Mouse (Mus musculus): ENCODE results near the gene Ppp1r14c. TPM values are rescaled to one million over a fixed set of nuclear protein-coding genes. Genes with fewer than 3 reads are reported as not detected.
A peak's percentile ranks its signal among the peaks of the same experiment; 100 is the strongest.

Gene Ppp1r14c
- polyA plus RNA-seq, 1 experiment from 2014 or later, result 1.7 TPM

DNA sequence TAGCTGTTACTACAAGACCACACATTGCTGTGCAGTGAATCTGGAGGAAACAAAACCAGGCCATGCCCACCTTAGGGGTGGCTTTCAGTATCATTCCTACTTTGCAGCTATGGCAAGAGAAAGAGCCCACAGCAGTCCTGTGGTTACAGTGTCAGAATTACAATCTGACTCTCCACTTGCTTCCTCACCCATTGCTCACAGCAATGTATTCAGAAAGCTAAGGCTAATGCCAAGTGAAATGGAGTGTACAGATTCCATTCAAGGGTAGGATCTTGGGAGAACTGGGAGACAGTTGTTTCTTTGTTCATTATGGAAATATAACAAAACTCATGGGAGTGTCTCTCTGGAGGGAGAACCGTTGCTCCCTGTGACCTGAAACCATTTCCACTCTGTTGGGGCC lies 6.3 kb upstream of the Ppp1r14c start:
- WGBS, result 85% methylated on average over 1 of the region's 1 CpGs
- H3K4me2 ChIP-seq (ENCODE audit: low read depth, severe bottlenecking), result no peak overlapping the region
- ATAC-seq (ENCODE audit: insufficient number of reproducible peaks, low FRiP score, low TSS enrichment, low read depth), result no peak

DNA sequence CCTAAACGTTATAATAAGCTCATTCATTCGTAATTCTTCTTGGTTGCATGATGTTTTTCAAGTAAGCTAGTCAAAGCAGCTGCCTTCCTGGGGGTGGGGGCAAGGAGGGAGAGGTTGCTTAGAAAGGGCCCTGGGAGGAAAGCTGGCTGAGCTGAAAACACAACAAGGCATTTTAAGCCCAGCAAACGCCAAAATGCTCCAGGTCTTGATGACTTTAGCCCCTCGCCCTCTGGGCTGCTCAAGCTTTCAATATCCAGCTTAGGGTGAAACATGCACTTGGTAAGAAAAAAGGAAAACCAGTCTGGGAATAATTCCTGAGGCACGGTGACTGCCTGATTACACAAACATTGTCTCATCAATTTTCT lies 204 bp upstream of the Ppp1r14c start:
- Histone ChIP-seq H3K36me3 (ENCODE audit: control insufficient read depth, insufficient read depth, low read length) (no peaks in the 10 kb centered on the region), H3K9me3 (ENCODE audit: control insufficient read depth, low read length) (no peaks in the 10 kb centered on the region), H3K4me3 (ENCODE audit: low read depth, low read length) (no peak overlapping the region; the same call in 1 of the 2 replicates), H3K27ac (replicated peaks; ENCODE audit: low read depth, low read length) (no peak overlapping the region), H3K9ac (ENCODE audit: low read length) (no peak overlapping the region), H3K27me3 (ENCODE audit: control insufficient read depth, insufficient read depth, low read length) (peaks cover 19% of the 10 kb centered on the region), H3K4me1 (ENCODE audit: control insufficient read depth, insufficient read depth, low read length) (no peaks in the 10 kb centered on the region), H3K4me2 (ENCODE audit: low read depth, severe bottlenecking) (peak overlapping the region; percentile 94)
- 37% methylated on average over 5 of the region's 5 CpGs for WGBS
- ATAC-seq (ENCODE audit: insufficient number of reproducible peaks, low FRiP score, low TSS enrichment, low read depth) (no peak), DNase-seq (ENCODE audit: low spot score) (no peak)

More for the DNA sequence above, 6.3 kb upstream of the Ppp1r14c start:
- H3K9me3 ChIP-seq (ENCODE audit: control insufficient read depth, low read length), result no peaks in the 10 kb centered on the region
- H3K27ac ChIP-seq (replicated peaks; ENCODE audit: low read depth, low read length), result no peak overlapping the region
- H3K9ac ChIP-seq (ENCODE audit: low read length), result no peak overlapping the region
- H3K27me3 ChIP-seq (ENCODE audit: control insufficient read depth, insufficient read depth, low read length), result no peaks in the 10 kb centered on the region
- no peaks in the 10 kb centered on the region for H3K4me1 ChIP-seq (ENCODE audit: control insufficient read depth, insufficient read depth, low read length)
- DNase-seq (ENCODE audit: low spot score), result no peak
- H3K36me3 ChIP-seq (ENCODE audit: control insufficient read depth, insufficient read depth, low read length), result no peaks in the 10 kb centered on the region
- no peak overlapping the region for H3K4me3 ChIP-seq (ENCODE audit: low read depth, low read length)

DNA sequence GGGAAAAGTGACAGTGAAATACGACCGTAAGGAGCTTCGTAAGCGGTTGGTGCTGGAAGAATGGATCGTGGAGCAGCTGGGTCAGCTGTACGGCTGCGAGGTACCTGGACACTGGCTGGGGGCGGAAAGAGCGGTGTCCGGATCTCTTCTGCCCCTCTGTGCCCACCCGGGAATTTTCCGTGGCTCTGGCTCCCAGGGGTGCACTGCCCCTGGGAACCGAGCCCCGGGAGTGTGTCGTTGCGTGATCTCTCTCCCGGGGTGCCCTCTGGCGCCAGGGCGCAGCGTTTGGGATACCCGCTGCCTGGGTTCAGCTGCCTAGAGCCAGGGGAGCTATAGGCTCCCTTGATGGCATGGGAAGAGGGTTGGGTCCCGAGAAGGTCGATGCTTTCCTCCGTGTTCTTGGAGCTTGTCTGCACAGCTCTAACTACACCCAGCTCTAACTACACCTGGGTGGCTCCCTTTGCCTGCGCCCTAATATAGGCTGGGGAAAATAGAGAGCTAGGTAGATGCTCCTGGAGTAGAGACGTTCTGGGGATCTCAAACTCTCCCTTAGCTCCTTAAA lies 1.1 kb downstream of the Ppp1r14c start:
- 2% methylated on average over 25 of the region's 26 CpGs for WGBS

DNA sequence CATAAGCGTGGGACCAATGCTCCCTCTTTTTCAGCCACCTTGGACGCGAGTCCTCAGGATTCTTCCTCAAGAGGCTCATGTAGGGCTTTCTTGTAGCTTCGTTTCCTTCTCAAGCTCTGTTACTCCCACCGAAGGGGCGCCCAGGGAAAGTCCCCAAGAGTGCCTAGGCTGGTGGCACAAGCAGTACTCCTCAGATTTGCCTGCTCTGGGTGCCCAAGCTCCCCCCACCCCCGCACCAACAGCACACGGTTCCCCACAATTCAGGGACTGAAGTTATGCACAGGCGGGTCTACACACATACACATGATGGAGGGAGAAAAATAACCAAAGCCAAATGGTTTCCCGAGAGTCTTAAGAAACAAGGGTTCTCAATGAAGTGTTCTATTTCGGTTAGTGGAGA lies 1.6 kb downstream of the Ppp1r14c start:
- H3K4me1 ChIP-seq (ENCODE audit: control insufficient read depth, insufficient read depth, low read length), result no peaks in the 10 kb centered on the region
- H3K36me3 ChIP-seq (ENCODE audit: control insufficient read depth, insufficient read depth, low read length), result no peaks in the 10 kb centered on the region
- 32% methylated on average over 11 of the region's 11 CpGs for WGBS
- no peak overlapping the region for H3K27ac ChIP-seq (replicated peaks; ENCODE audit: low read depth, low read length)
- H3K9me3 ChIP-seq (ENCODE audit: control insufficient read depth, low read length), result no peaks in the 10 kb centered on the region
- H3K4me3 ChIP-seq (ENCODE audit: low read depth, low read length), result no peak overlapping the region
- H3K27me3 ChIP-seq (ENCODE audit: control insufficient read depth, insufficient read depth, low read length), result peaks cover 19% of the 10 kb centered on the region
- H3K9ac ChIP-seq (ENCODE audit: low read length), result no peak overlapping the region
- no peak for DNase-seq (ENCODE audit: low spot score)
- H3K4me2 ChIP-seq (ENCODE audit: low read depth, severe bottlenecking), result peak overlapping the region; percentile 94; the same call in 1 of the 2 replicates
- no peak for ATAC-seq (ENCODE audit: insufficient number of reproducible peaks, low FRiP score, low TSS enrichment, low read depth)

More for the DNA sequence above, 1.1 kb downstream of the Ppp1r14c start:
- Histone ChIP-seq H3K27ac (replicated peaks; ENCODE audit: low read depth, low read length) (no peak overlapping the region), H3K4me2 (ENCODE audit: low read depth, severe bottlenecking) (peak overlapping the region; percentile 94), H3K4me3 (ENCODE audit: low read depth, low read length) (peak overlapping the region; percentile 46), H3K27me3 (ENCODE audit: control insufficient read depth, insufficient read depth, low read length) (peaks cover 19% of the 10 kb centered on the region), H3K9ac (ENCODE audit: low read length) (no peak overlapping the region), H3K36me3 (ENCODE audit: control insufficient read depth, insufficient read depth, low read length) (no peaks in the 10 kb centered on the region), H3K4me1 (ENCODE audit: control insufficient read depth, insufficient read depth, low read length) (no peaks in the 10 kb centered on the region), H3K9me3 (ENCODE audit: control insufficient read depth, low read length) (no peaks in the 10 kb centered on the region)
- DNase-seq (ENCODE audit: low spot score) (peak; percentile 60), ATAC-seq (ENCODE audit: insufficient number of reproducible peaks, low FRiP score, low TSS enrichment, low read depth) (0 out of 2 replicates have a peak, but pooled peaks have one; percentile 57)

DNA sequence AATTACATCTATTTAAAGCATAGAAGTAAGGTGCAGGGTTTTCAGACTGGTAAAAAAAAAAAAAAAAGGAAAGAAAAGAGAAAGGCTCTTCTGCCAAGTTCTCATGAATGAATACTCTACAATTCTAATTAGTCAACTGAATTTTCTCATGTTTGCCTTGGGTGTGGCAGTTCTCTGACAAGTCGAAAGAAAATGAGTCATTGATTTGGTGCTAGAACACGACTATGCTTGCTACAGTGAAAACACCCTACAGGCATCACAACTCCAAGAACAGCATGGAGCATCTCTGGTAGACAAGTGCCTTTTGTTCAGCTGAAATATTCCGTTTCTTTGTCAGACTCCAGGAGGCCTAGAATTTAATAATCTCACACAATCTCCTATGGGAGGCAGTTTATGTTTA lies 17.3 kb downstream of the Ppp1r14c start:
- no peak overlapping the region for H3K9ac ChIP-seq (ENCODE audit: low read length)
- no peaks in the 10 kb centered on the region for H3K36me3 ChIP-seq (ENCODE audit: control insufficient read depth, insufficient read depth, low read length)
- ATAC-seq (ENCODE audit: insufficient number of reproducible peaks, low FRiP score, low TSS enrichment, low read depth) (no peak), DNase-seq (ENCODE audit: low spot score) (no peak)
- H3K4me1 ChIP-seq (ENCODE audit: control insufficient read depth, insufficient read depth, low read length), result no peaks in the 10 kb centered on the region
- no peaks in the 10 kb centered on the region for H3K27me3 ChIP-seq (ENCODE audit: control insufficient read depth, insufficient read depth, low read length)
- no peak overlapping the region for H3K4me2 ChIP-seq (ENCODE audit: low read depth, severe bottlenecking)
- no peak overlapping the region for H3K4me3 ChIP-seq (ENCODE audit: low read depth, low read length)
- H3K27ac ChIP-seq (replicated peaks; ENCODE audit: low read depth, low read length), result no peak overlapping the region
- 86% methylated on average over 3 of the region's 3 CpGs for WGBS
- H3K9me3 ChIP-seq (ENCODE audit: control insufficient read depth, low read length), result no peaks in the 10 kb centered on the region

DNA sequence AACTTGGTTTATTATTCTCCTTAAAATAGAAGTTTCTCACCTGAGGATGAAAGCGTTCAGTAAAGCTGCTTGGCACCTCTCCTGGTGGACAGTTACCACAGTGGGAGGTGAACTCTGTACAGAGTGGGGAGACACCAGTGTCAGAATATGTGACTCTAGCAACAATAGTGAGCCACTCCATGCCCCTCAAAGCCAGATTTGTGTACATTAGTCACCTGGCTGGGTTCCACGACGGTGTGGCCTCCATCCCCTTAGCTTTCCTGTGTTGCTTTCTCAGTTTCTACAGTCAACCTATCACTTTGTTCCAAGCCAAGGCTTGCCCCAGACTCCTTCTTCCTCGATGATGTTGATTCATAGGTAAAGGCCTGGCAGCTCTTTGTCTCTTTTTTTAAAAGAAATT lies 26.4 kb downstream of the Ppp1r14c start:
- H3K4me2 ChIP-seq (ENCODE audit: low read depth, severe bottlenecking), result no peak overlapping the region
- no peak for ATAC-seq (ENCODE audit: insufficient number of reproducible peaks, low FRiP score, low TSS enrichment, low read depth)
- no peak for DNase-seq (ENCODE audit: low spot score)
- H3K9ac ChIP-seq (ENCODE audit: low read length), result no peak overlapping the region
- H3K4me3 ChIP-seq (ENCODE audit: low read depth, low read length), result no peak overlapping the region
- WGBS, result 92% methylated on average over 4 of the region's 4 CpGs
- no peaks in the 10 kb centered on the region for H3K27me3 ChIP-seq (ENCODE audit: control insufficient read depth, insufficient read depth, low read length)
- H3K4me1 ChIP-seq (ENCODE audit: control insufficient read depth, insufficient read depth, low read length), result no peaks in the 10 kb centered on the region
- no peaks in the 10 kb centered on the region for H3K36me3 ChIP-seq (ENCODE audit: control insufficient read depth, insufficient read depth, low read length)
- no peaks in the 10 kb centered on the region for H3K9me3 ChIP-seq (ENCODE audit: control insufficient read depth, low read length)
- H3K27ac ChIP-seq (replicated peaks; ENCODE audit: low read depth, low read length), result no peak overlapping the region

DNA sequence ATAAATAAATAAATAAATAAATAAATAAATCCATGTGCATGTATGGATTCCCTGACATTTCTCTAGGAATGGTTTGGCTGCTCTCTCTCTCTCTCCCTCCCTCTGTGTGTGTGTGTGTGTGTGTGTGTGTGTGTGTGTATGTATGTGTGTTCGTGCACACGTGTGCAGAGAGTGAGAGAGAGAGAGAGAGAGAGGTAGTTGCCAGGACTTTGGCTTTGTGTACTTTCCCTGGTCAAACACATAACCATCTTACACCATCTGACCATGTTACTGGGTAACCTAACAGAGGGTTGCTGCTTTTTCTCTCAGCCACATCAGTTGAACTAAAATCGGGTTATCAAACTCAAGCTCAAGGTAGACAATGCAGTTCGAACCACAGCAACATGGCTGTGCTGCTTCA lies 27.7 kb downstream of the Ppp1r14c start:
- ATAC-seq (ENCODE audit: insufficient number of reproducible peaks, low FRiP score, low TSS enrichment, low read depth) (no peak), DNase-seq (ENCODE audit: low spot score) (no peak)
- Histone ChIP-seq H3K4me2 (ENCODE audit: low read depth, severe bottlenecking) (no peak overlapping the region), H3K27me3 (ENCODE audit: control insufficient read depth, insufficient read depth, low read length) (no peaks in the 10 kb centered on the region), H3K9me3 (ENCODE audit: control insufficient read depth, low read length) (no peaks in the 10 kb centered on the region), H3K9ac (ENCODE audit: low read length) (no peak overlapping the region), H3K4me3 (ENCODE audit: low read depth, low read length) (no peak overlapping the region), H3K4me1 (ENCODE audit: control insufficient read depth, insufficient read depth, low read length) (no peaks in the 10 kb centered on the region), H3K27ac (replicated peaks; ENCODE audit: low read depth, low read length) (no peak overlapping the region), H3K36me3 (ENCODE audit: control insufficient read depth, insufficient read depth, low read length) (no peaks in the 10 kb centered on the region)
- 89% methylated on average over 4 of the region's 4 CpGs for WGBS

DNA sequence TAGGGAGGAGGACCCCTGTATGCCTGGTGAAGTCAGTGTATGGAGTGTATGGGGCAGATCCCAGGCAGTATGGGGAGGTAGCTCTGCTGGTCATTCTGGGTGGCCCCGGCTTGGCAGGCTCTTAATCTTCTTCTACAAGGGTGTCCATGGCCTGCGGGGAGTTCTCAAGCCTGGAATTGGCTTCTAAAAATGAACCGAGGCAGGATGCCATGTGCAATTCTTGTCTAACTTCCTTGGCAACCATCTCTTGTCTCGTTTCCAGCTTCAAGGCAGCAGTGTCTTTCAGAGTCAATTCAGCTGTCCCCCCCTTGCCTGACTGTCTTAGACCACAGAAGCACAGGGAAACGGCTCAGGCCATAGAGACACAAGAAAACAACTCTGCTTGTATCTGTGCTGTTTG lies 28.3 kb downstream of the Ppp1r14c start:
- Histone ChIP-seq H3K27ac (replicated peaks; ENCODE audit: low read depth, low read length) (no peak overlapping the region), H3K9ac (ENCODE audit: low read length) (no peak overlapping the region), H3K4me2 (ENCODE audit: low read depth, severe bottlenecking) (no peak overlapping the region), H3K4me3 (ENCODE audit: low read depth, low read length) (no peak overlapping the region), H3K4me1 (ENCODE audit: control insufficient read depth, insufficient read depth, low read length) (no peaks in the 10 kb centered on the region), H3K27me3 (ENCODE audit: control insufficient read depth, insufficient read depth, low read length) (no peaks in the 10 kb centered on the region), H3K36me3 (ENCODE audit: control insufficient read depth, insufficient read depth, low read length) (no peaks in the 10 kb centered on the region), H3K9me3 (ENCODE audit: control insufficient read depth, low read length) (no peaks in the 10 kb centered on the region)
- 90% methylated on average over 5 of the region's 5 CpGs for WGBS
- ATAC-seq (ENCODE audit: insufficient number of reproducible peaks, low FRiP score, low TSS enrichment, low read depth) (no peak), DNase-seq (ENCODE audit: low spot score) (no peak)

DNA sequence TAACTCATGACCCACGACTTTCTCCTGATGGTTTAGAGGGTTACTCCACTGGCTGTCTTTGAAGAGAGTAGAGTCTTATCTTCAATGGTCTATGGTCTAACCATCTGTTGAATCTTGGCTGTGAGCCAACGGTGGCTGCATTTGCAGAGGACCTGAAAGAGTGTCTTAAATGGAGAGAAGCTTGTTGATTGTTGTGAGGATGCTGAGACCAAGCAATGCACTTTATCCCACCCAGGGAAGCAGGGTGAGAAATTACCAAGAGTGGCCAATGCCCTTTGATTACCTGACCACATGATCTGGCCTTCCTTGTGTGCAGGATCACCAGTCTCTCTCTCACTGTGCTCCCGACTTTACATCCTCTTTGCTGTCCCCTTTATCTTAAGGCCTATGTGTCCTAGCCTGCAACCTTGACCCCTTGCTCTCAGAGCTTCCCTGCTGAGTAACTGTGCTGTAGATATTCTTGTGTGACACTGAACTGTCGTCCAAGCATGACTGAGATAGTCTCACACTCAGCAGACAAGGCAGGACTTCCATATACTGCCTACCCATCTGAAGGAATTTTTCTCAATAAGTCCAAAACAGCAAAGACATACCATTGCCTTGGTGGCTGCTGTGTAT lies 28.9 kb downstream of the Ppp1r14c start:
- no peak overlapping the region for H3K27ac ChIP-seq (replicated peaks; ENCODE audit: low read depth, low read length)
- no peaks in the 10 kb centered on the region for H3K9me3 ChIP-seq (ENCODE audit: control insufficient read depth, low read length)
- ATAC-seq (ENCODE audit: insufficient number of reproducible peaks, low FRiP score, low TSS enrichment, low read depth) (no peak), DNase-seq (ENCODE audit: low spot score) (no peak)
- no peaks in the 10 kb centered on the region for H3K4me1 ChIP-seq (ENCODE audit: control insufficient read depth, insufficient read depth, low read length)
- H3K27me3 ChIP-seq (ENCODE audit: control insufficient read depth, insufficient read depth, low read length), result no peaks in the 10 kb centered on the region
- H3K4me3 ChIP-seq (ENCODE audit: low read depth, low read length), result no peak overlapping the region
- H3K4me2 ChIP-seq (ENCODE audit: low read depth, severe bottlenecking), result no peak overlapping the region
- H3K9ac ChIP-seq (ENCODE audit: low read length), result no peak overlapping the region
- H3K36me3 ChIP-seq (ENCODE audit: control insufficient read depth, insufficient read depth, low read length), result no peaks in the 10 kb centered on the region
- WGBS, result 77% methylated on average over 4 of the region's 4 CpGs

Measured in limb, embryonic 11.5 days (tissue).